Mouse (Mus musculus): ENCODE results near the gene Nppa. TPM values are rescaled to one million over a fixed set of nuclear protein-coding genes. Genes with fewer than 3 reads are reported as not detected.

Gene Nppa
- 0.31 TPM in 1 of 2 replicates, not detected in the other for polyA plus RNA-seq (2015; fragmentation: Nextera tagmentation; extraction: Ambion mirVana)

DNA sequence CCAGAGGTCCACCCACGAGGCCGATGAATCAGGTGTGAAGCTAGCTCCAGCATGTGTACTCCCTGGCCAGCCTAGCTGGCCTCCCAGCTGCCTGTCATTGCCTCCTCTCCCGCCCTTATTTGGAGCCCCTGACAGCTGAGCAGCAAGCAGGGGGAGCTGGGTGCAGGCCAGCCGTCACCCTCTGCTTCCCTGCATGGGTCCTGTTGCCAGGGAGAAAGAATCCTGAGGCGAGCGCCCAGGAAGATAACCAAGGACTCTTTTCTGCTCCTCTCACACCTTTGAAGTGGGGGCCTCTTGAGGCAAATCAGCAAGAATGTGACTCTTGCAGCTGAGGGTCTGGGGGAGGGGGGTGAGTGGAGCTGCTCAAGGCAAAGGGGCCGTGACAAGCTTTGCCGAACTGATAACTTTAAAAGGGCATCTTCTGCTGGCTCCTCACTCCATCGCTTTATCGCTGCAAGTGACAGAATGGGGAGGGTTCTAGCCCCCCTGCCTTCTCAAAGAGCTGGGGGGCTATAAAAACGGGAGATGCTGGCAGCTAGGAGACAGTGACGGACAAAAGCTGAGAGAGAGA, at the start of gene Nppa:
Gene Nppa, plus strand, starts transcription at position 521 of the 571 bp plus-strand sequence.
- 26% methylated on average over 12 of the region's 12 CpGs for whole genome bisulfite sequencing
- H3K4me2 ChIP-seq: no peak within 1 kb of the TSS
- no peaks in the 10 kb centered on the region for H3K4me1 ChIP-seq
- no peak within 1 kb of the TSS for H3K9ac ChIP-seq
- H3K4me3 ChIP-seq (replicated peaks): no peak within 1 kb of the TSS
- peaks cover 8% of the 10 kb centered on the region for H3K36me3 ChIP-seq
- no peaks in the 10 kb centered on the region for H3K27me3 ChIP-seq
- H3K9me3 ChIP-seq (replicated peaks): no peaks in the 10 kb centered on the region
- ATAC-seq (replicated peaks; ENCODE audit: low FRiP score): no peak
- no peak within 1 kb of the TSS for H3K27ac ChIP-seq

DNA sequence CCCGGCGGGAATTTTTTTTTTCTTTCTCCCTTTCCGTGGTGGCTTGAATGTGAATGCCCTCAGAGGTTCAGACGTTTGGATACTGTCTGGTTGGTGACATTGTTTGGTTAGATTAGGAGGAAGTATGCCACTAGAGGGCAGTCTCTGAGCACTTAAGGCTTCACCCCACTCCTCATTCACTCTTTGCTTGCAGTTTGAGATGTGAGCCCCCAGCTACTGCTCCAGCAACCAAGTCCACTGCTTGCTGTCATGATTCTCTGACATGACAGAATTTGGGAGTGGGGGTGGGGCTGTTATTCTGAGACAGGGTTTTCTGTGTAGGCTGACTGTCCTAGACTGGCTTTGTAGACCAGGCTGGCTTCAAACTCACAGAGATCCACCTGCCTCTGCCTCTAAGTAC, 46.9 kb upstream of the Nppa start:
- H3K9me3 ChIP-seq (replicated peaks): no peaks in the 10 kb centered on the region
- H3K4me1 ChIP-seq: no peaks in the 10 kb centered on the region
- H3K9ac ChIP-seq: no peak overlapping the region
- no peaks in the 10 kb centered on the region for H3K27me3 ChIP-seq
- no peak overlapping the region for H3K4me3 ChIP-seq (replicated peaks)
- 11% methylated on average over 4 of the region's 4 CpGs for WGBS
- H3K4me2 ChIP-seq: no peak overlapping the region
- no peak overlapping the region for H3K27ac ChIP-seq
- no peak for ATAC-seq (replicated peaks; ENCODE audit: low FRiP score)
- peaks cover 7% of the 10 kb centered on the region for H3K36me3 ChIP-seq

- no peak overlapping the region for H3K4me3 ChIP-seq (replicated peaks)
- no peaks in the 10 kb centered on the region for H3K27me3 ChIP-seq
- H3K4me1 ChIP-seq: no peaks in the 10 kb centered on the region
- no peak overlapping the region for H3K4me2 ChIP-seq
- H3K27ac ChIP-seq: no peak overlapping the region
- 42% methylated on average over 11 of the region's 11 CpGs for WGBS
- no peak for ATAC-seq (replicated peaks; ENCODE audit: low FRiP score)
- no peak overlapping the region for H3K9ac ChIP-seq
- H3K9me3 ChIP-seq (replicated peaks): no peaks in the 10 kb centered on the region
- no peaks in the 10 kb centered on the region for H3K36me3 ChIP-seq
Measured at GRCm38 (mm10) chr4:147957141-147957540, 43.4 kb upstream of the Nppa start.

DNA sequence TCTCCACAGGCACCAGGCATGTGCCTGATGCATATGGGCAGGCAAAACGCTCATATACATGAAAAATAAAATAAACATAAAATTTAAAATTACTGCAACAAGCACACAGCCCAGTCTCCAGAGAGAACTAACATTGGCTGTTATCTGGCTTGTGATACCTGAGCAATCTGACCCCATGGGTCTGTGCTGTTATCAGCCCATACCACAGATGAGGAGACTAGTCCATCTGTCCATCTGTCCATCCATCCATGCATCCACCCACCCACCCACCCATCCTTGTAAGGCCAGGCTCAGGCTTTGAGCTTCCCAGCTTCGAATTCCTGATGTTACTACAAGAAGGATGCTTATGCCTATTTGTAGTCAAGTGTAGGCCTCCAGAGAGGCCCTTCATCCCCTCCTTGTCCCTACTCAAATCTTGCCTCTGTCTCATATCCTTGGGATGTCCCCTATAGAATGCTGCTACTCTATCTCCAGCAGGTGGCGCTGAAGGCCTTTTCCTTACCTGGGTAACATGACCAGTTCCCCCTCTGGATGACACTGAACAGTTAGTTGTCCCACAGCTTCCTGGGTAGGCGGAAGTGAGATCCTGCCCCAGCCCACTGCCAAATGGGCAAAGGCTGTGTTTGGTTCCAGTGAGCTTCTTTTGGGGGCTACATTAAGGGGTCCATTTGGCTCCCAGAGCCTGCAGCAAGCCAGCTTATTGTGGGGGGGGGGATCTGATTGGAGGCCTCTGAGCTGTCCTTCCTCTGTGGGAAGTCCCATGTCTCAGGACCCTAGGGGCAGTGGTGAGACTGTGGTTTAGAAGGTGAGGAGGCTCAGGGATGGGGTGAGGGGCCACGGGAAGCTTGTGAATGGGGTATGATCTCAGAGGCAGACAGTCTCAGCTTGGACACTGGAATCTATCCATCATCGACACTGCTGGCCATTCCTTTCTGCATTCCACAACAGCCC, 40.4 kb upstream of the Nppa start:
- no peak overlapping the region for H3K27ac ChIP-seq
- H3K36me3 ChIP-seq: no peaks in the 10 kb centered on the region
- WGBS: 38% methylated on average over 6 of the region's 6 CpGs
- no peaks in the 10 kb centered on the region for H3K27me3 ChIP-seq
- no peak overlapping the region for H3K4me2 ChIP-seq
- no peaks in the 10 kb centered on the region for H3K9me3 ChIP-seq (replicated peaks)
- H3K4me3 ChIP-seq (replicated peaks): no peak overlapping the region
- no peak overlapping the region for H3K9ac ChIP-seq
- ATAC-seq (replicated peaks; ENCODE audit: low FRiP score): 0 out of 2 replicates have a peak, but pooled peaks have one; percentile 63
- H3K4me1 ChIP-seq: no peaks in the 10 kb centered on the region

- Histone ChIP-seq H3K4me1 (no peaks in the 10 kb centered on the region), H3K4me2 (no peak overlapping the region), H3K27ac (no peak overlapping the region), H3K27me3 (no peaks in the 10 kb centered on the region), H3K4me3 (replicated peaks) (no peak overlapping the region), H3K9ac (no peak overlapping the region), H3K9me3 (replicated peaks) (no peaks in the 10 kb centered on the region), H3K36me3 (no peaks in the 10 kb centered on the region)
- ATAC-seq (replicated peaks; ENCODE audit: low FRiP score): no peak
- WGBS: 45% methylated on average over 6 of the region's 6 CpGs
Measured at GRCm38 (mm10) chr4:147962781-147963180, 37.7 kb upstream of the Nppa start.

DNA sequence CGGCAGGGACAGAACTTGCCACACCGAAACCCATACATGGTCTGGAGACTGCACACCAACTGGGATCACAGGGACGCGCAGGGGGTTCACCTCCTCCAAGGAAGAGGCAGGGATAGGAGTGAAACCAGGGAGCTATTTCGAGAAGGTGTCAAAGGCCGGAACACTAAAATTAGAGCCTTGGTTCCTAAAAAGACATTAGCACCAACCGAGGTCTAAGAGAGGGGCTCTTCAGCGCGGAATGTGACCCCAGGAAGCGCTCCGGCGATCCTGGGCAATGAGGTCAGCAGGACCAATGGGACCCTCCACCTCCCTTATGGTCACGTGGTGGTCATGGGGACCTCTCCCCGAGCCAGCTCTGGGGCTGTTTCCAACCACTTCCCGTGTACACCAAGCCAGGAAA, 36.9 kb upstream of the Nppa start:
- 77% methylated on average over 15 of the region's 15 CpGs for WGBS
- Histone ChIP-seq H3K36me3 (no peaks in the 10 kb centered on the region), H3K4me2 (no peak overlapping the region), H3K4me3 (replicated peaks) (no peak overlapping the region), H3K27ac (no peak overlapping the region), H3K27me3 (no peaks in the 10 kb centered on the region), H3K9me3 (replicated peaks) (no peaks in the 10 kb centered on the region), H3K9ac (no peak overlapping the region), H3K4me1 (no peaks in the 10 kb centered on the region)
- ATAC-seq (replicated peaks; ENCODE audit: low FRiP score): no peak

DNA sequence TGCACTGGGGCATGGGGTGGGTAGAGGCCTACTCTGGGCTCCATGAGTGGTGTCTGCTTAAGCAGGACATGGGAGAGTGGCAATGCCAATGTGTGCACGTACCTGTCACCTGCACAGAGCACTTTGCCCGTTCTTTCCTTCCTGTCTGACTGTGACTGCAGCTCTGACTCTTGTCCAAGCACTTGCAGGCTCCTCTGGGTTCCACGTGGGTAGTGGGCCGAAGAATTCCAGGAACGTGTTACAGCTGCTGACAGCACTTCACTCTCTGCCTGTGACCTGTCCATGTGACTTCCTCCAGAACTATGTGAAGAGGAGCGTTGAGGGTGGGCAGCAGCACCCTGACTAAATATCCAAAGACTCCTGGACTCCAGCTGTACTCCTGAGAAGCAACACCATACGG, 34.8 kb upstream of the Nppa start:
- no peak for ATAC-seq (replicated peaks; ENCODE audit: low FRiP score)
- H3K4me1 ChIP-seq: no peaks in the 10 kb centered on the region
- no peak overlapping the region for H3K9ac ChIP-seq
- H3K27me3 ChIP-seq: no peaks in the 10 kb centered on the region
- 62% methylated on average over 7 of the region's 7 CpGs for WGBS
- H3K9me3 ChIP-seq (replicated peaks): no peaks in the 10 kb centered on the region
- no peaks in the 10 kb centered on the region for H3K36me3 ChIP-seq
- H3K4me3 ChIP-seq (replicated peaks): no peak overlapping the region
- no peak overlapping the region for H3K4me2 ChIP-seq
- H3K27ac ChIP-seq: no peak overlapping the region

GRCm38 (mm10) chr4:147968816-147969215, 31.7 kb upstream of the Nppa start:
- no peak overlapping the region for H3K4me2 ChIP-seq
- no peaks in the 10 kb centered on the region for H3K36me3 ChIP-seq
- H3K27me3 ChIP-seq: no peaks in the 10 kb centered on the region
- no peak for ATAC-seq (replicated peaks; ENCODE audit: low FRiP score)
- H3K27ac ChIP-seq: no peak overlapping the region
- no peaks in the 10 kb centered on the region for H3K9me3 ChIP-seq (replicated peaks)
- H3K4me3 ChIP-seq (replicated peaks): no peak overlapping the region
- 74% methylated on average over 2 of the region's 2 CpGs for WGBS
- no peak overlapping the region for H3K9ac ChIP-seq
- H3K4me1 ChIP-seq: no peaks in the 10 kb centered on the region

GRCm38 (mm10) chr4:147969337-147969736, 31.2 kb upstream of the Nppa start:
- Histone ChIP-seq H3K4me2 (no peak overlapping the region), H3K9me3 (replicated peaks) (no peaks in the 10 kb centered on the region), H3K36me3 (no peaks in the 10 kb centered on the region), H3K27me3 (no peaks in the 10 kb centered on the region), H3K4me3 (replicated peaks) (no peak overlapping the region), H3K4me1 (no peaks in the 10 kb centered on the region), H3K27ac (no peak overlapping the region), H3K9ac (no peak overlapping the region)
- ATAC-seq (replicated peaks; ENCODE audit: low FRiP score): no peak
- WGBS: 63% methylated on average over 9 of the region's 9 CpGs

DNA sequence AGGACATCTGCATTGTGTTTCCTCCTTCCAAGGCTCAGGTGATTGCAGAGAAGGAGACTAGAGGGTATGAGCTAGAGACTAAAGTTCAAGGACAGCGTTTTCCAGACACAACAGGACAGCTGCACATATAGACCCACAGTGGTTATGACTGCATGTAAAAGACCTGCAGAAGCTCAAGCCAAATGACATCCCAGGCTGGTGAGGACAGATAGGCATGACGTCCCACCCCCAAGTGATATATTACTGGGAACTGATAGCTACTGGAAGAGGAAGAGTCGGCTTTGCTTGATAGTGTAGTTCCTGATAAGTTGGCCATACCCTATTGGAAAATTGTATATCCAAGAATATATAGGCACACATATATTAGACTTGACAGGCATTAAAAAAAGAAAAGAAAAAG, 24.3 kb upstream of the Nppa start:
- H3K4me2 ChIP-seq: no peak overlapping the region
- ATAC-seq (replicated peaks; ENCODE audit: low FRiP score): no peak
- H3K4me3 ChIP-seq (replicated peaks): no peak overlapping the region
- H3K9me3 ChIP-seq (replicated peaks): no peaks in the 10 kb centered on the region; the same call in 1 of the 2 replicates
- WGBS: 70% methylated on average over 3 of the region's 3 CpGs
- H3K27ac ChIP-seq: no peak overlapping the region
- H3K36me3 ChIP-seq: no peaks in the 10 kb centered on the region
- no peak overlapping the region for H3K9ac ChIP-seq
- H3K4me1 ChIP-seq: no peaks in the 10 kb centered on the region
- H3K27me3 ChIP-seq: no peaks in the 10 kb centered on the region

DNA sequence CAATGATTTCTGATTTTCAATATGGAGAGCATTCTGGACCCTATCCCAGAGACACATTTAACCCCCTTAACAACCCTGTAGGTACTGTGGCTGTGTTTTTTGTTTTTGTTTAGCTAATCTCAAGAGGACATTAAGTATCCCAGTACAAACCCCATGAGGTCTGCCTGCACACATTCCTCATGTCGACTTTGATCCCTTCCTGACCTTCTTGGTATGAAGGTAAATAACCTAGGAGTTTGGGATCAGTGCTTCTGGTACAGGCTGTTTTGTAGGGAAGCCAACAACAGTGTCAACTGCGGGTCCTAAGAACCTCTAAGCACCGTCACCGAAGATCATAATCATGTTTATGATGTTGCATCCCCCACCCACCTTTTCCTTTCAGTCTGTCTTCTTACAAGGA, 22.8 kb upstream of the Nppa start:
- Histone ChIP-seq H3K9me3 (replicated peaks) (no peaks in the 10 kb centered on the region; the same call in 1 of the 2 replicates), H3K27me3 (no peaks in the 10 kb centered on the region), H3K9ac (no peak overlapping the region), H3K27ac (no peak overlapping the region), H3K4me2 (no peak overlapping the region), H3K4me3 (replicated peaks) (no peak overlapping the region), H3K36me3 (no peaks in the 10 kb centered on the region), H3K4me1 (no peaks in the 10 kb centered on the region)
- WGBS: 75% methylated on average over 4 of the region's 4 CpGs
- ATAC-seq (replicated peaks; ENCODE audit: low FRiP score): no peak

DNA sequence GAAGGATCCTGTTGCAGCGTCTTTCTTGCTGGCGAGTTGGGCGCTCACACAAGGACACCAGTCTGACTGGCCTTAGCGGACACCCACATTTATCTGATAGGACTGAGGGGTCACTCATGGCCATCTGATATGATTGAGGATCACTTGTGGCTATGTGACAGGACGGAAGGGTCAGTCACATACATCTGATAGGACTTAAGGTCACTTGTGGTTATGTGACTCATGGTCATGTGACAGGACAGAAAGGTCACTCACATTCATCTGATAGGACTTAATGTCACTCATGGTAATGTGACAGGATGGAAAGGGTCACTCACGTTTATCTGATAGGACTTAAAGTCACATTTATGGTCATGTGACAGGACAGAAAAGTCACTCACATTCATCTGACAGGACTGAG, 22.1 kb upstream of the Nppa start:
- no peaks in the 10 kb centered on the region; the same call in 1 of the 2 replicates for H3K9me3 ChIP-seq (replicated peaks)
- no peak overlapping the region for H3K9ac ChIP-seq
- no peak overlapping the region for H3K4me2 ChIP-seq
- no peak for ATAC-seq (replicated peaks; ENCODE audit: low FRiP score)
- H3K36me3 ChIP-seq: no peaks in the 10 kb centered on the region
- no peak overlapping the region for H3K4me3 ChIP-seq (replicated peaks)
- H3K27me3 ChIP-seq: no peaks in the 10 kb centered on the region
- WGBS: 88% methylated on average over 6 of the region's 6 CpGs
- no peak overlapping the region for H3K27ac ChIP-seq
- no peaks in the 10 kb centered on the region for H3K4me1 ChIP-seq

All from kidney, embryonic 15.5 days (tissue).